In the genomic region with DNA sequence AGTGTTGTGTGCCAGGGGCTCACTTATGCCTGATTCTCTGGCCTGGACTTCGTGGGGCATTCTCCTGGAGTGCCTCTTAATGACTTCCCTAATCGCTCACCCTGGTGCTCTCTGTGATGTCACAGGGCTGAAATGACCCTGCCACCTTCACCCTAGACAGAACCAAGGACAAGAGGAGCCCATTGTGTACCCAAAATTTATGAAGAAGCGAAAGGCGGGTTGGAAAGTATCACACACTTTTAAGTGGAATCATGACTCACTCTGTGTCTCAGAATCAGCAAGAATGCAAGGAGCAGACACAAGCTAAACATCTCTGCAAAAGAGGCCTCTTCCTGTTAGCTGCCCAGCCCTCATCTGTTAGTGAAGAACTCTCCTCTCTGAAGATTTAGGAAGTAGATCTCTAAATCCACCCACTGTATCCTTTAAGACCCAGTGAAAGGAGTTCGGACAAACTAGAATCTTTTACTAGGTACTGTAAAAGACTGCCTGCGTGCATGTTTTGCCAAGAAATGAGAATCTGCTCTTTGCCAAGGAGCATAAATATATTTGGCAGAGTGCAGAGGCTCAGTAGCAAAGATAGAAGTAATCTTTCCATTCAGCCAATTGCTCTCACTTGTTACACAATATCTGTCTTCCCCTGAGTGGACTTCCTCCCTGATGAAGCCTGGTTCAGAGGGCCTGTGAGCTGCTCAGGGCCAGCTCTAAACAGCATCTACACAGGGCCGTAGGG, we compare ENCODE assay signal across 8 mouse cellular contexts.
DNase-seq lines count a peak whose midpoint lies in the region; ATAC-seq lines count a peak whose summit lies in the region.

No protein-coding gene starts in this region.

- WGBS in heart, embryonic 12.5 days = 53% methylated on average over 7 of the region's 7 CpGs
- 86% methylated on average over 7 of the region's 7 CpGs for WGBS in hindbrain, embryonic 12.5 days

- no peaks in the 10 kb centered on the region for H3K27me3 ChIP-seq in heart, embryonic 12.5 days (replicated peaks)
- H3K27me3 ChIP-seq in hindbrain, embryonic 12.5 days = no peaks in the 10 kb centered on the region

- H3K9ac ChIP-seq in heart, embryonic 12.5 days = no peak overlapping the region
- H3K9ac ChIP-seq in hindbrain, embryonic 12.5 days = no peak overlapping the region

- H3K4me3 ChIP-seq in heart, embryonic 12.5 days = no peak overlapping the region
- no peak overlapping the region for H3K4me3 ChIP-seq in hindbrain, embryonic 12.5 days

- H3K36me3 ChIP-seq in heart, embryonic 12.5 days = no peaks in the 10 kb centered on the region
- no peaks in the 10 kb centered on the region for H3K36me3 ChIP-seq in hindbrain, embryonic 12.5 days

- no peak overlapping the region for H3K27ac ChIP-seq in heart, embryonic 12.5 days (ENCODE audit: poor library complexity, severe bottlenecking)
- H3K27ac ChIP-seq in hindbrain, embryonic 12.5 days = no peak overlapping the region

- ATAC-seq in activated CD4-positive, CD25-positive, alpha-beta regulatory T cell, adult 4 months = peak; percentile 81
- ATAC-seq in heart, embryonic 12.5 days (ENCODE audit: insufficient number of reproducible peaks, low FRiP score) = peak; percentile 63; the same call in 1 of the 2 replicates
- ATAC-seq in megakaryocyte-erythroid progenitor cell, adult 5-6 weeks (replicated peaks; ENCODE audit: low FRiP score, low TSS enrichment, poor library complexity, severe bottlenecking) = peak; percentile 41; the same call in 1 of the 2 replicates
- no peak for ATAC-seq in hindbrain, embryonic 12.5 days (ENCODE audit: low FRiP score)

- no peaks in the 10 kb centered on the region for H3K4me1 ChIP-seq in heart, embryonic 12.5 days (replicated peaks)
- H3K4me1 ChIP-seq in hindbrain, embryonic 12.5 days = no peaks in the 10 kb centered on the region

- no peak overlapping the region for H3K4me2 ChIP-seq in heart, embryonic 12.5 days
- H3K4me2 ChIP-seq in hindbrain, embryonic 12.5 days (replicated peaks) = no peak overlapping the region

- peak; percentile 50 for DNase-seq in CD4-positive, CD25-positive, alpha-beta regulatory T cell, adult 2 months (ENCODE audit: low read depth, low spot score)
- peak; percentile 7 to 14 for DNase-seq in left cerebral cortex, adult 8-10 months (ENCODE audit: low spot score in 2 of 2)
- DNase-seq in cerebellum, adult 11 months = no peak
- DNase-seq in ovary, postnatal 10 days (ENCODE audit: low spot score) = no peak

- no peaks in the 10 kb centered on the region for H3K9me3 ChIP-seq in heart, embryonic 12.5 days (replicated peaks)
- H3K9me3 ChIP-seq in hindbrain, embryonic 12.5 days (replicated peaks) = no peaks in the 10 kb centered on the region

Comparison
In these comparisons a context has a peak if more than half of its experiments do, and no peak if none do; other contexts are left out.
1. DNase-seq: peak in CD4-positive, CD25-positive, alpha-beta regulatory T cell, adult 2 months (single experiment) and left cerebral cortex, adult 8-10 months (2 of 2); none in cerebellum, adult 11 months (single experiment) and ovary, postnatal 10 days (single experiment).